Mouse (Mus musculus): ENCODE results near the gene Poglut1.

The Poglut1 gene

DNA sequence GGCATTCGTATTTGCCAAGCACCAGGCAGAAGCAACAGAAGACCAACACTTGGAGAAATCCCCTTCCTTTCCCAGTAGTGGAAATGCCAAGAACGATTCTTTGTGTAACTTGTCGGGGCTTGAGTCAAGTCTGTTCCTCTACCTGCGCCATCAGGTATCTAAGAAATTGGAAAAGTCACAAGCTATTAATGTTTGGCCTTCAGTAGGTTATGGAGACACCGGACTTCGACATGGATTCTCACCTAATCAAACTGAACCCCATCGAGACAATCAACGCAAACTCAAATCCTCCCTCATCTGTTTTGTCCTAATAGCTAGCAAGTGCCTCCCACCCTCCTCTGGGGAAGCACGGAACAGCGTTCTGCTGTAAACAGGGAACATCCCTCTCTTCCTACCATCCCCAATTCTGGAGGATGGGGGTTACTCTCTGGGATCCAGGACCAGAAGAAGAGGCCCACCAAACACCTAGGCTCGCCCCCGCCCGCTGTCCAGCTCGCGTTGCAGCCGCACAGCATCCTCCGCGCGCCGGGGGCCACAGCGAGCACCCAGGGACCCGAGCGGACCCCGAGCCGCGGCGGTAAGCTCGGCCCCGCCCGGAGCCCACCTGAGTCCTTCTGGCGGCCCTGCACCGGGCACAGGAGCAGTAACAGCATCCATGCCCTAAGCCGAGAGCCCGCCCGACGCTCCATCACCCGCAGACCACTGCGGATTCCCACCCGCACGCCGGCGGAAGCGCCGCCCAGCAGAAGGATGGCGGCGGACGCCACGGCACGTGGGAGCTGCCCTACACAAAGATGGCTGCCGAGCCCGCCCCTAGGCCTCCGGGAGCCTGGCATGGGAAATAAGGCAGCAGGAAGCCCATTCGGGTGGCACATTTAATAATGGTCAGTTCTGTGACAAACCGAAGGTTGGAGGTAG lies at the start of gene Poglut1:
TSS of gene Poglut1 (minus strand) at position 780 of the 918 bp plus-strand sequence.
- DNase-seq (ENCODE audit: low spot score in 2 of 2): peak; percentile 52 to 63

DNA sequence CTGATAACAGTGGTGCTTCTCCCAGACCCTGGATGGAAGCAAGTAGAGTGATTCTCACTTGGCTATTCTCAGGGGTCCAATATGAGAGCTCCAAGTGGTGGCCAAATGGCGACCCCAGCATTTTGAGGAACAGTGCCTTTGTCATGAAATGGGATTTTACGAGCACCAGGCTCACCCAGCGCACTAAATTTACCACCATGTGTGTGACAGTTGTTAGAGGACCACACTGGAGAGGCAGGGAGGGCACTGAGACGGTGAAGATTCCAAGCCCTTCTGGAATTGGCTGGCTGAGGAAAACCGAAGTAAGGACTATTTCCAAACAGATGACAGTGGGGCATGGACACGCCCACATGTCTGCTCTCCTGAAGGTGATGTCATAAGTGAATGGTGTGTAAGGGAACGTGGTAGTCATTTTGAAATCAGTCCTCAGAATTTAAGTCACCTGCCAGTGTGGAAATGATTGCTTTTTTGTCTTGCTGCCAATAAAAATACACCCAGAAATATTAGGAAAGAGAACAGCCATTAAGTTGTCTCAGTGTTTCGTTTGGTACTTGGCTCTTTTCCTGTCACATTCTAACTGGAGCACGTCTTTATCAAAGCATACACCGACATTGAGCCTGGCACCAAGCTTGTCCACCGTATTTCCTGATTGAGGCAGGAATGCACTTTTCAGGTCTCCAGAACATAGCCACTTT lies 49.1 kb upstream of the Poglut1 start:
- no peak for DNase-seq (ENCODE audit: low spot score in 2 of 2)

DNA sequence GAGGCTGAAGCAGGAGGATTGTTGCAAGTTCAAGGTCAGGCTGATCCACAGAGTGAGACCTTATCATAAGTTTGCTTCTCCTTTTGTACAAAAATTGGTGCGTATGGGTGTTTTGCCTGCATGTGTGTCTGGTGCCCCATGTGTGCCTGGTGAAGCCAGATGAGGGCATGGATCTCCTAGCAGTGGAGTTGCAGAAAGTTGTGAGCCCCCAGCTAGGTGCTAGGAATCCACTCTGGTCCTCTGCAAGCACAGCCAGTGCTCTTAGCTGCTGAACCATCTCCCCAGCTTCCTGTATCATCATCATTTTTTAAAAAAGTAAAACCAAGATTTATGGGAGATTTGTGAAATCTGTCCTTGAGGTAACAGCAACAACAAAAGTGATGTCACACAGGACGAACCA lies 46.6 kb upstream of the Poglut1 start:
- DNase-seq (ENCODE audit: low spot score in 2 of 2): no peak

DNA sequence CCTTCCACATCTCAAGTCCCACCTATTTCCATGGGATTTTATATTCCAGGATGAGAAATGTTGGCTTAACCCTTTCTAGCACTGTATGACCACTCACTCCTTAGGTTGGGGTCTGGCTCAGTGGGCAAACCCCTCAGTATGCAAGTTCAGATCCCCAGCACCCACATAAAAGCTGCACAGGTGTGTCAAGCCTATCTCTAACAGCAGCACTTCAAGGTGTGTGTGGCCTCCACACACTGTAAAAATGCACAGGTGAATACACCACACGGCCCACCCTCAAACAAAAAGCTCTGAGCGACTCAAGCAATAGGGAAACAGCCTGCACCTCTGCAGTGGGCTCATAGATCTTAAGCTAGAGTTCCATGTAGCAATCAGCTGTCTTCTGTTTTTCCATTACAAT lies 46.0 kb upstream of the Poglut1 start:
- no peak for DNase-seq (ENCODE audit: low spot score in 2 of 2)

DNA sequence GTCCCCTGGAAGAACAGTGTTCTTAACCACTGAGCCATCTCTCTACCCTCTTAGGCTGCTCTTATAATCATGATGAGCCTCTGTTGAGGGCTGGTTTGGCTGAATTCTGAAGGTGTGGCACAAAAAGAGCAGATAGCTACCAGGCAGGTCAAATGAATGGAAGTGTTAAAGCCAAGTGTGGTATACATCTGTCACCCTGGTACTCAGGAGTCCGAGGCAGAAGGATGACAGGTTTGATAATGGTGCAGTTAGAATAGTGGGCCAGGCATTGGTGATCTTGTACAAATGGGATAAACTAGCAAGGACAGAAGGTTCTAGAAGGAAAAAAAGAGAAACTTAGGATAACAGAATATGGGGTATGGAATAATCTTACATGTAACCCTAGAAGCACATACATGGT lies 44.4 kb upstream of the Poglut1 start:
- DNase-seq (ENCODE audit: low spot score in 2 of 2): no peak

DNA sequence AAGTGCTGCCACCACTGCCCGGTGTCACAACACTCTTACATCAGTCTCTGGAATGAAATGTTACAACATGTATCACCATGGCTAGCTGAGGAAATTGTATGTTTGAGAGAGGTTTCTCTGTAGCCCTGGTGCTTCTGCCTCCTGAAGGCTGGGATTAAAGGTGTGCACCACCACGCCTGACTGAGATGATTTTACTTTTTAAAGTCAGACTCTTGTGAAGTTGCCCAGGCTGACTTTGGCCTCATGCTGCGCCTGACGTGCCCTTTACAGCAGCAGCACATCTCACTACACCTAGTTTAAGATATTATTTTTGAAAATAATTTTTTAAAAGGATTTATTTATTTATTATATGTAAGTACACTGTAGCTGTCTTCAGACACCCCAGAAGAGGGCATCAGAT lies 42.9 kb upstream of the Poglut1 start:
- DNase-seq (ENCODE audit: low spot score in 2 of 2): no peak

DNA sequence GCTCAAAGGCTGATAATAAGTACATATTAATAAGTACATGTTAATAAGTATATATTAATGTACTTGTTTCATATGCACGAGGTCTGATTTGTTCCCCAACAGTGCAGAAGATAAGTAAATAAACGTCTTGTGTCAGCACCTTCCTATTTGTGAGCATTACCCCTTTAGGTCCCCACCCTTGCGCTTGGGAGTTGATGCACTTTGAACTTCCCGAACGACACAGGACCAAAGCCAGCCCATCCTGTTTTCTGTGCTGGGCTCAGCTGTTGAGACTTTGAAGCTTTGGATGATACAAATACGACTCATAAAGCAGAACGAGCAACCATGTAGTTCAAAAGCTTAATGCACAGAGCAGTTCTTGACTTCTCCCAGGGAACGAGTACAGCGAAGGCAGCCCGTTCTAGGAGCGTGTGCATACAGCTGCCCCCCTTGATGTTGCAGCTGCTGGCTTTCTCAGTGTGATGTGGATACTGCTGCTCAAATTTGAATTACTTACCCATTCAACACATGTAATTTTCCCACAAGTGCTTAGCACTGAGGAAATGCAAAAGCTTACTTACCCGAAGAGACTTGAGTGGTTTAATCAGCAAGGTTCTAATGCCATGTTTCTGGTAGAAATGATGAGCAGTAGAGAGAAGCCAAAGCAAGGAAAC lies 42.1 kb upstream of the Poglut1 start:
- no peak for DNase-seq (ENCODE audit: low spot score in 2 of 2)

DNA sequence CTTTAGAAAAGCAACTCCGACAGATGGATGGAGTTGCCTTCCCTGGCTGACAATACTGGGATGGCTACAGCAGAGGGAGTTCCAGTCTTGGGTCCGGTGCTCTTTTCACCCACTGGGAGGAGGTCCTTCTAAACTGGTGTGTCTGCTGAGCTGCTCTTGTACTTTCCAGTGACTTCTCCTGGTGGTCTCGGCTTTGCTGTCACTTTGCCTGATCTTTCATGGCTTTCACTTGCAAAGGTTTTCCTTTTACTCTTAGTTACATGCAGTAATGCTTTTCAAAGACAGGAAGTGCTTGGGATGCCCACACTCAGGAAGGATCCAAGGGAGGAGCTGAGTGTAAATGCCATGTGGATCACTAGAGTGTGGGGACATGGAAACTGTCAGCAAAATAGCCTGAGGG lies 41.4 kb upstream of the Poglut1 start:
- no peak for DNase-seq (ENCODE audit: low spot score in 2 of 2)

DNA sequence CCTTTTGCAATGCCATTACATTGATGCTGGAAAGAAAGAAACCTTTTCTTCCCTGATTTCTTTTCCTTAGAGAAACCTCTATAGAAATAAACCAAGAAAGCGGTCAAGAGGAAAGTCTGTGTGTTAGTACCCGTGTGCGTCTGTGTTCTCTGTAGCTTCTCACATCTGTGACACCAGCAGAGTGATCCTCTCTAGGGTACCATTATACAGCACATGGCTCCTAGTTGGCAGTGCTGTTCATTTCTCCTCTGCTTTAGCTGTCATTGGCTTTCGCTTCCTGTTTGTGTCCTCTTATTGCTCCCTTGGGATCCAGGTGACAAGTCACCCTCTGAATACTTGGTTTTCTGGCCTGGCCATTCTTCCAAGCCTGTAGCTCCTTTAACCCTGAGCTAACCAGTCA lies 37.5 kb upstream of the Poglut1 start:
- DNase-seq (ENCODE audit: low spot score in 2 of 2): no peak

DNA sequence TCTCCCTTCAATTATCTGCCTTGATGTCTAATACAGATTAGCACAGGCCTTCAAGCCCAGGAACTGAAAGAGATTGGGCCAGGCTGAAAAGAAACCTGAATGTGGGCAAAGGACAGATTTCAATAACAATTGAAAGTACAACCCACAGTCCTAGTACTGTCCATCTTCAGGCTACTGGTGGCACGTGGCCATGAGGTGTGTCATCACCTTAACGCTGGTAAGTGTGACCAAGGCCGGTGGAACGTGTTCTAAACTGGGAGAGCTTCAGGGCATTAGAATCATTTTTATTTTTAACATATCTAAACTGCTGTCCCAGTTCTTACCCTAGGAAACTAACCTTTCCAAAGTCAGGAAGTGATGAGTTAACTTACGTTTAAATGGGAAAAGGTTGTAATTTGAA lies 37.1 kb upstream of the Poglut1 start:
- DNase-seq (ENCODE audit: low spot score in 2 of 2): no peak

DNA sequence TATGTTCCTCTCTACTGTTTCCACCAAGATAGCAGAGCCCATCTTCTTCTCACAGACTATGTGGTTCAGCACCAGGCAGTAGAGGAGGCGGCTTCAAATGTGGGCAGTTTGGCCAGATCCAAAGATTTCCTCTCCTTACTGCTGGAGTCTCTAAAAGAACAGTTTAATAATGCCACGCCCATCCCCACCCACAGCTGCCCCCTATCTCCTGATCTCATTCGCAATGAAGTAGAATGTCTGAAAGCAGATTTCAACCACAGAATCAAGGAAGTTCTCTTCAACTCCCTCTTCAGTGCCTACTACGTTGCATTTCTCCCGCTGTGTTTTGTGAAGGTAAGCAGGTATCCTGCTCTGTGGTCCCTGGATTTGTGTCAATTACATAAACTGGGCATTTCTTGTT lies 35.1 kb upstream of the Poglut1 start:
- DNase-seq (ENCODE audit: low spot score in 2 of 2): no peak

DNA sequence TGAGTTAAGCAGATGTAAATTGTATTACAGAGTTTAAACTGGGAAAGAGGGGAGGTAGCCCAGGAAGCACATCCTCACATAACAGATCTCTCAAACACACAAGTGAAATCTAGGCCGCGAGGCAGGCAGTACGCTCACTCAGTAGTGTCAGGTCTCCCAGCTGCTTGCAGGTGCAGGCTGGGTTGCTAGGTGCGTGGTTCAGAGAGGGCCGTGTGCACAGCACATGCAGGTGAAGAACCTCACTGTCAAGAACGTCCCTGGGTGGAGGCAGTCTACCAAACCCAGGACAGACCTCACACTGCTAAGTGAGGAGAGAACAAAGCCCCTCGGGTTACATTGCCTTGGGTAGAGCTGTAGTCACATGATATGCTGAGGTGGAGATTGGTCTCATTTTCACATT lies 34.7 kb upstream of the Poglut1 start:
- DNase-seq (ENCODE audit: low spot score in 2 of 2): no peak

DNA sequence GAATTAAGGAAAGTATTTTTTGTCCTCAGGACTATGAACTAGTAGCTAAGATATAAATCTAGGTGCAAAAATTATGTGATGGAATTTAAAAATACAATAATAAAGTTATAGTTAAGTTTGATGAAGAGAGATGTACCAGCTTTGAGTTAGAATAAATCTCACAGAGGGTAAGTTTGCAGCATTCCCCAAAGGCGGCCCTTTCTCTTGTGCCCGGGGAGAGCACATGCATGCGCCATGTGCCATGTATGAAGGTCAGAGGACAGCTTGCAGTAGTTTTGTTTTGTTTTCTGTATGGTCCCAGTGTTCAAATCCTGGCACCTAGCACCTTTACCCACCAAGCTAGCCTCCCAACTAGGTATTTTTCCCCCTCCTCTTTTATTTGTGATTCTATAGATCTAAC lies 21.4 kb upstream of the Poglut1 start:
- no peak for DNase-seq (ENCODE audit: low spot score in 2 of 2)

DNA sequence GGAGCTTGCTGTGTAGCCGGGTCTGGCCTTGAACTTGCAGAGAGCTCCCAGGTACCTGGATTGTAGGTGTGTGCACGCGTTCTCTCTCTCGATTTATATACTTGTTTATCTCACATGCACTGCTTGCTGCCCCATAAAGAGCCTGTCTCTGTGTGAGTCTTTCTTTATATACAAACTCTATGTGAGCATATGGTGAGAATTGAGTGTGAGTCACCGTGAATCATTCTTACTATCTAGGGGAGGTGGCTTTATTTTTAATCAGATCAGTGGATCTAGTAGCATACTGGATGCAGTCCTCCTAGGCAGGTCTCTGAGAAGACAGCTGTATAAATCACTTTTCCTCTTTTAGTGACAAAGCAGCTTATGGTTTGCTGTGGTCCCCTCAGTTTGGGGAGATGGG lies 18.1 kb upstream of the Poglut1 start:
- no peak for DNase-seq (ENCODE audit: low spot score in 2 of 2)

DNA sequence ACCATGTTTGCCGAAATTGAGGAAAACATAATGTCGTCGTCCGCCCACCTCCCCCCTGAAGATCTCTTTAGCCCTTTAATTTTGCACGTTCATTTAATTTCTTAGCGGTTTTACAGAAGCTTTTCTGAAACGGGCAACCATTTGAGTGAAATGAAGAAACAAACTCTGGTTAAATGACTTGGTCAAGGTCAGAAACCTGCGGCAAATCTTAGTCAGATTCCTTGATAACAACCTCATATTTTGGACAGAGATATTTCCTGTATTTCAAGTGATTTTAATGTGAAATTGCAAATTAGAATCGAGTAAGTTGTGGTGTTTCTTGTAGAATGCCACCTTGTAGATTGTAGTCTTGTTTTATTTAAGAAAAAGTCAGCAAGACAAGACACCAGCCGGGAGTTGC lies 13.5 kb upstream of the Poglut1 start:
- DNase-seq (ENCODE audit: low spot score in 2 of 2): no peak

DNA sequence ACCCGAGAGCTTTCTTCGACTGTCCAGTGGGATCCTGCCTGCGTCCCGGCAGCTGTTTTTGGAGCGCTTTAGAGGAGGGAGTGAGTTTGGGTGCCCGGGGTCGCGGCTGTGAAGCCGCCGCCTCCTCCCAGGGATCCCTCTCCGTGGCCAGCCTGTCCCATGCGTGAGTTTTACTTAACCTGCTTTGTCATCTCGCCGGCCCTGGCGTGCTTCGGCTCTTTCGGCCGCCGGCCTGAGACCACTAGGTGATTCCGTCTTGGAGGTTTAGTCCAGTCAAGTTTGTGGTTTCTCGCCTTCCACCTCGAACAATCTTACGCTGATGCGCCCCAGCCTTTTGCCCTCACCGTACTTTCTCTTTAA lies 12.9 kb upstream of the Poglut1 start:
- DNase-seq (ENCODE audit: low spot score in 2 of 2): peak in 1 of 2 experiments; percentile 55

DNA sequence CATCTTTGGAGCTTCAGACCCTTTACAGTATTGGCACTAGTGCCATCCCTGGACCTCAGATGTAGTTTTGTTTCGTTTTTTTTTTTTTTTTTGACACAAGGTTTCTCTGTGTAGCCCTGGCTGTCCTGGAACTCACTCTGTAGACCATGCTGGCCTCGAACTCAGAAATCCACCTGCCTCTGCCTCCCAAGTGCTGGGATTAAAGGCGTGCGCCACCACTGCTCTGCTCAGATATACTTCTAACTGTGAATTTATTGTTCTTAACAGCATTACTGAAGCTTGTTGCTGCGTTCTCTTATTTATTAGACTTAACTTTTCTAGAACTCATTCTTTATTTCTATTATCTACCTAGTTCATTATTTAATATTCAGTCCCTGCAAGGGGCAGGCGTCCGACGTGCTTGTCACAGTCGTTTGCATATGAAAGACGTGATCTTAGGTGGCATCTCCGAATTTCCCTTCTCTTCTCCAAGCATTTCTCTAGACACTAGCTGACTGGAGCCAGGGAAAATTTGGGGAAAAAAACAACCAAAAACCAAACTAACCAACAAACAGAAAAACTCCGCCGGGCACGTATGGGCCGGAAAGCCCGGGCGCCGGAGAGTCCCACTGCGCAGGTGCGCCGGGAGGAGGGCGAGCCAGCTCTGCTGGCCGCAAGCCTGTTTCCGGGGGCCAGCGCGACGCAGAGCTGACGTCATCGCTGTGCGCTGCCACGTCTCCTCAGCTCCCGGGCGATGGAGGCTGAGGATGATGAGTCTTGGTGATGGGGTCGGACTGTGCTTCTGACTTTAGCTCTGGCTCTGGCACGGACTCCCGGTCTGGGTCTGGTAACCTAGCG lies 12.3 kb upstream of the Poglut1 start:
- peak; percentile 90 to 93 for DNase-seq (ENCODE audit: low spot score in 2 of 2)

DNA sequence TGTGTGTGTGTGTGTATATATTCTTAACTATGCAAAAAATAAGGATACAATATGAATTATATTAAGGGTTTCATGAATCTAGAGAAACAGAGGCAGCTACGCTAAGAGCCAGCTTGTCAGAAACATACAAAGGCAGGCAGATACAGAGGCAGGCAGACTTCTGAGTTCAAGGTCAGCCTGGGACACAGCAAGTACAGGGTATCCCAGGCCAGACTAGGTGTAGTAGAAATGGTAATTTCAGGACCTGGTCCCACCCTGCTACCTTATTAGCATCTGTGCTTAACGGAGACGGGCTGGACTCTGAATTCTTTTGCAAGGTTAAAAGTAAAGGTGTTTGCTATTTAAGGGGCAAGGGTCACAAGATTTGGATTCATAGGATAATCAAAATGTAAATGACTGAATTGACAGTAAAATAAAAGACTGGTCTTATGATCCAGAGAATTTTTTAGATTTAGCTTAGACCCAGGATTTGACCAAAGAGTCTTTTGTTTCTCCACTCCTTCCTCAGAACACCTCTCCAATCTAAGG lies 8.2 kb upstream of the Poglut1 start, which contains the start of gene Tmem39a:
TSS of gene Tmem39a (plus strand) at position 478 of the 528 bp plus-strand sequence.
- no peak for DNase-seq (ENCODE audit: low spot score in 2 of 2)

DNA sequence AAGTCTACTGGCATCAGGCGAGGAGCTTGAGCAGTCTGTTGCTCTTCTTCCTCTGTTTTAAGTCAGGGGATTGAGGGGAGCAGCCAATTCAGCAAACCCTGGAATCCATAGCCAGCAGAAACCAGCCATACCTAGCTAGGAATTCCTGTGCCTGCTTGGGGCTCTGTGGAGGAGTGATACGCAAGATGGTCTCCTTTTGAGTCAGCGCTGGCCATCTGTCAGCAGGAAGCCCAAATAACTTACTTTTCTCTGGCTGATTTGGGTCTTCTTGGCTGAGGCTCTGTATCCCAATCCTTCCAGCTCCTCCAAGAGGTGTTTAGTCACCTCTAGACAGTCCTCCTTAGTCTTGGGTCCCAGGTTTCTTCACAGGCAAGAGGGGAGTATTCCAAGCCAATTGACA lies 5.9 kb upstream of the Poglut1 start:
- DNase-seq (ENCODE audit: low spot score in 2 of 2): no peak

DNA sequence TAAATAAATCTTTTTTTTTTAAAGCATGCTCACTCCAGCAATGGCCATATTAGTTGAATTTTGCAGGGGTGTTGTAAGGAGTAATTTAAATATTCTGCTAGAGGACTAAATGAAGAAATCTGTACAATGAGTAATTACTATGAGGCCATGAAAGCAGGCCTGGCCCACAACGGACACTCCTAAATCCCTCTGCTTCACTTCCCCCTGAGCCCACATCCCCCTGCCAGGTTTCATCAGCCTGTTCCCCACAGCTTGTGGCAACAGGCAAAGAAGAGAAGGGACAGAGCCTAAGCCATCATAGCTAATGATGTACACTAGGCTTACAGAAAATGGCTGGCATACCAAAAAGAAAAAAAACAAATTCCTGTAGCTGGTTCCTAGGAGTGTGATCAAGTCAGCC lies 2.1 kb downstream of the Poglut1 start:
- no peak for DNase-seq (ENCODE audit: low spot score in 2 of 2)

DNA sequence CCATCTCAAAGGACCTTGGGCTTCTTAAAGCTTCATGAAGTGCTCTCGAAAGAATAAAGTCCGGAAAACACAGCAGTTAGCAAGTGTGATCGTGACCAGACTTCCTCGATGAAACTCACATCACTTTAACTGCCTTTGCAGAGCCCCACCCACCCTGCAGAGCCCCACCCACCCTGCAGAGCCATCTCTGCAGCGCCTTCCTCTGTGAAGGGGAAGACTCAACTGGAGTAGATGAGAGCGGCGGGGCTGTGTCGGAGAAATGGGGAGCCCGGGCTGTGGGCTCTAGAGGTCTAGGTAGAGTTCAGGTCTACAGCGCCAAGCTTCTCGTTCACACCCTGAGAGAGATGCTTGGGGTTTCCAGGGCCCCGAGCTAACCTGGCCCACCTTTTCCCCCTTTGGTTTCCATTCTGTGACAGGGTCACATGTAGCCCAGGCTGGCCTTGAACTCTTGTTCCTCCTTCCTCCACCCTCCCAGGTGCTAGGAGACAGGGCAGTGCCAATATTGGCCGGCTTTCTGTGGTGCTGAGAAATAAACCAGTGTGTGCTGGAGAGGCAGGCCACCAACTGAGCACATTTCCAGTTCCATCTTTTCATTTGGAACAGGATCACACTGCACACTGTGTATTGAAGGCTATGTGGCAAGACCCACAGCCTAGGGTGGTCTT lies 11.2 kb downstream of the Poglut1 start:
- DNase-seq (ENCODE audit: low spot score in 2 of 2): no peak

Data from natural killer cell, adult 2 months (primary cell).